Mouse (Mus musculus) spleen, adult 2 months (tissue): ENCODE measurements around the gene Rai1.

ENCODE experiments used
- CTCF ChIP-seq: fragments of 200-500 bp; IDR thresholded peaks from 2 replicates; pipeline ENCODE4 v1.5.1; 2011; ENCODE audit warnings: mild to moderate bottlenecking, inconsistent platforms; ENCODE audit not compliant: insufficient read depth, insufficient read length, insufficient replicate concordance; ENCODE audit errors: extremely low read depth
- POLR2A ChIP-seq: fragments of 200-500 bp; IDR thresholded peaks from 2 replicates; pipeline ENCODE4 v1.6.1; 2011; ENCODE audit warnings: low read depth, low read length, inconsistent platforms

DNA sequence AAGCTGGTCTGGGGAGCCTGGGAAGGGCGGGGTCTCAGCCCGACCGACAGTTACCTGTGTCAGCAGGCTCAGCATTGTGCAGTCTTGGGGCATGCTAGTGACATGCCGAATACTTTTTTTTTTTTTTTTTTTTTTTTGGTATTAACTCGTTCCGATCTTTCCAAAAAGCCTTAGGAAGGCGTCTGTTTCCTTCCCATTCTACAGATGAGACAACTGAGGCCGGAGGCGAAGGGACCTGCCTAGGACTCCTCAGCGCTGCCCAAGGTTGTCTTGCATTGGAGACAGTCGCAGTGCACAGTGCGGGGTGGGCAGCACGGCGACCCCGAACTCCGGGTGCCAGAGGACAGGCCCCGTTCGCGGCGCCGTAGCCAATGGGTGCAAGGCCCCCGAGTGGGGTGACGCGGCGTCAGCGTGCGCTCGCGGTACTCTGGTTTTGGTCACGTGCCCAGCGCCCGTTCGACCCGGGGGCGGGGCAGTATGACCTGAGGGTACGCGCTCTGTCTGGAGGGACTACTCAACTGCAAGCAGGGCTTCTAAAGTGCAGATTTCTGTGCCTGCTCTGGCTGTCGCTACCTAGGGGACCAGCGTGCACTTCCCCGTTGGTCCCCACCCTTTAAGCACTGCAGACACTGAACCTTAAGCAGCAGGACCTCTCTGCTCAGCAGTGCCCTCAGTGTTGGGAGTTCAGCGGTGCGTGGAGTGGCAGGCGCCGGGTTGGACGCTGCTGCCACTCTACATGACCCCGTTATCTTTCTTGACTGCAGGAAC is 117.8 kb downstream of the Rai1 start, which contains the start of gene Srebf1:
- peak; percentile 15 for TF ChIP-seq POLR2A
- peak; percentile 17; the same call in 1 of the 2 replicates for TF ChIP-seq CTCF
